Mouse (Mus musculus): ENCODE results near the gene Egflam.

Egflam gene

DNA sequence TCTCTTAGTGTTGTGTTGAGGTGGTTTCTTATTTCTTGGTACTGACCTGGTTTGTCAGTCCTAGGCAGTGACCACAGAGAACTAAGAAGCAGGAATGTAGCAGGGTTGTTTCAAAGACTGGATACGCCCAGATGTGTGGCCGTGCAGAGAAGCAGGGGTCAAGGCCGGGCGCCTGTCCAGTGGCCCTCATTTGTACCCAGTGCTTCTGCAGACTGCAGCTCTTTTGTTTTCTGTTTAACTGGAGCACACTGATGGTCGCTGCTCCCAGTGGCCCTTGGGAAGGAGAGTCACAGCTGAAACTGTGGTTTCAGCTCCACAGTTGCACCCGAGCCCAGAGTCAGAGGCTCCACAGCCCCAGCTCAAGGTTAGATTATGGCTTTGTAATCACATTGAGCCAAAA, 217.6 kb downstream of the Egflam start:
- peak in 1 of 2 experiments; percentile 22 for DNase-seq (ENCODE audit: low spot score in 2 of 2)

DNA sequence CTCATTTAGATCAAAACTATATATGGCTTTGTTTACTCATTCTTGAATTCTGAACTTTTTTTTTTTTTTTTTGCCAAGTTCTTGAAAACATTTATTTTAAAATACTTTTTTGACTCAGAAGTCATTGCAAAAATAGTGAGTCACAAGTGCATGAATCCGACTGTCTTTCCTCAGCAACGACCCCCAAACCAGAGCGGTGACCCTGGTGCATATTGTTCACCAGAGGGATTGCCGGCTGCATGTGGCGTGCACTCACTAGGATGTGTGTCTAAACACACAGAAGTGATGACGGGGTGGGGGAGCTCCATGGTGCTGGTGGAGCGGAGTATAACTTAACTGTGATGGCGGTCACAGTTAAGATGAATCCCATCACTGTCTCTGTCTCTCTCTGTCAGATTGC, 224.4 kb downstream of the Egflam start:
- DNase-seq (ENCODE audit: low spot score in 2 of 2) = no peak

DNA sequence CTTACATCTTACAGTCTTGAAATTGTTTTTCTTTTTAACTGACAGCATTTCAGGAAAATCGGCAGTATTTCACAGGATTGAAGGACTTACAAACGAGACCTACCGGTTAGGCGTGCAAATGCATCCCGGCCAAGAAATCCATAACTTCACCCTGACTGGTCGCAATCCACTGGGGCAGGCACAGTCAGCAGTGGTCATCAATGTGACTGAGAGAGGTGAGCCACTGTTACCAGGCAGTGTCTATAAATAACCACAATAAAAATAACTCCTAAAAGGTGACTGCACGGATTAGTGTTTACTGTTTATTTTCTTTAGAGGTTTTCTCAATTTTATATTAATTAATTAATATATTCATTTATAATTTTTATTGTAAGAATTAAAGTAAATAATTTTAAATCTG, 224.8 kb downstream of the Egflam start:
- DNase-seq (ENCODE audit: low spot score in 2 of 2) = no peak

DNA sequence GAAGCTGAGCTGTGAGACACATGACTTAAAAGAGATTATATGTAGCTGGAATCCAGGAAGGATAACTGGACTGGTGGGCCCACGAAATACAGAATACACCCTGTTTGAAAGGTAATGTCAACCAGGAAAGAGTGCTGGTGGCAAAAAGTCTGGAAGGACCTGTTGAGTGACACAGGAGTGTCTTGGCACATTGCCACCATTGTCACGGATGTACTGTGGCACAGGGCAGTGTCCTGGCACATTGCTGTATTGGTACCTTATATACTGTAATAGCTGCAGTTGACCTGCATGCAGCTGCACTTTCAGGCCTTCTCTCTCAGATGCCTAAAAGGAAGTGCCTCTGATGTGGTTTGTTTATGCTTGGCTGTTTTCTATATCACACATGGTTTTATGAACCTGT, 225.3 kb downstream of the Egflam start:
- DNase-seq (ENCODE audit: low spot score in 2 of 2) = no peak

DNA sequence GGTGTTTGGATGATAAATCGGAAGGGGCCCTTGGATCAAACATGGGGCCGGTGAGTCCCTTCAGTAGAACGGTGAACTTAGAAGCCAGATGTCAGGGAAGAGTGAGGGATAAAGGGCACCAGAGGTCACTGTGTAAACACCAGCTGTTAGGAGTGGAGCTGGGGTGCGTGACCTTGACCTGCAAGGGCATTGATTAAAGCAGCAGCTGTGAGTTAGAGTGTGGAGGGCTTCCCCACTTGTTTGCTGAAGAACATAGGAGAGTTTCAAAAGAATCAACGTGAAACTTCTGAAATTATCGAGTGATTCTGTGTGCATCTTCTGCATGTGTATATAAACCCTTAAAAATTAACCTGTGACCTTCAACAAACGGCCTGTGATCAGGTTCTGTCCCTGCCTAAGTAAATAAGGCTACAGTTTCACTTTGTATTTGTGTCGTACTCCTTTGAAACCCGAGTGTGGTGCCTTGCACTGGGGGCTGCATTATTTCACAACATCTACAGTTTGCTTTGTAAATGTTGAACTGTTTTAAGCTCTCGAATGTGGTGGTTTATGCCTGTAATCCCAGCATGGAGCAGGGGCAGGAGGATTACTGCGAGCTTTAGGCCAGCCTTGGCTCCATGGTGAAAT, 230.2 kb downstream of the Egflam start:
- DNase-seq (ENCODE audit: low spot score in 2 of 2) = no peak

DNA sequence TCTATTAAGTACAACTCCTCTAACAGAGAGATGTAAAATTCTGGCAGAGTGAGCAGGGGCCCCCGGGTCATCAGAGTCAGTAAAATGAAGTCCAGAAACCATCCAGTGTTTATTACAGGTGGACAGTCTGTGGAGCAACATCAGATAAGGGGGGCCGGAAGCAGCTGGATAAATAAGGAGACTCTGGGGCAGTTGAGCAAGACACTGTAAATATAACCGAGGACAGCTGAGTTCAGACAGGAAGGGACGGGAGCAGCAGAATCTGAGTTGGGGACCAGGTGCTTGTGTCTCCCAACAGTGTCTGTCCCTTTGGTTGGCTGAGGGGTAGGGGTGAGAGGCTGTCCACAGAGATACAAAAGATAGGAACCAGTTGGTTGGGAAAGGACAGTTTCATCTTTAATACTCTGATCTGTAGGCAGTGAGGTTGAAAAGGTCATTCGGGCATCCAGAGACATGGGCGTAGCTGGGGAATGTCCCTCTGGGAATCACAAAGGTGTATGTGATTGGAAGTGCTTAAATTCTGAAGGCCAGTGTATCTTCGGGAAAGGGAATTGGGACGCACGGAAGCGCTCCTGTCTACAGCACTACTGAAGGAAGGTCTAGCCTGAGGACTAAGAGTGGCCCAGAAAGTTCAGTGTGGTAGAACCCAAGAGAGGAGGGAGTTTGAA, 230.8 kb downstream of the Egflam start:
- no peak for DNase-seq (ENCODE audit: low spot score in 2 of 2)

DNA sequence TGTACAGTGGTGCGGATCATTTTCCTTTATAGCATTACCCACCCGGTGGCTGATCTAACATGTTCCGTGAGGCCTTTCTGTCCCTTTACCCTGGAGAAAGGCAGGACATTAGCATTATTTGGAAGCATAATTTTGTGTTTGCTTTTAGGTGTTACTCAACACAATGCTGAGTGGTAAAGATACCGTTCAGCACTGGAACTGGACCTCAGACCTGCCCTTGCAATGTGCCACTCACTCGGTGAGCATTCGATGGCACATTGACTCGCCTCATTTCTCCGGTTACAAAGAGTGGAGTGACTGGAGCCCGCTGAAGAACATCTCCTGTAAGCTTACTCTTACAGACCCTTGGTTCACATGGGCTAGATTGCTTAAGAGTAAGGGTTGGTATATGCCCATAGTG, 231.5 kb downstream of the Egflam start:
- DNase-seq (ENCODE audit: low spot score in 2 of 2) = no peak

DNA sequence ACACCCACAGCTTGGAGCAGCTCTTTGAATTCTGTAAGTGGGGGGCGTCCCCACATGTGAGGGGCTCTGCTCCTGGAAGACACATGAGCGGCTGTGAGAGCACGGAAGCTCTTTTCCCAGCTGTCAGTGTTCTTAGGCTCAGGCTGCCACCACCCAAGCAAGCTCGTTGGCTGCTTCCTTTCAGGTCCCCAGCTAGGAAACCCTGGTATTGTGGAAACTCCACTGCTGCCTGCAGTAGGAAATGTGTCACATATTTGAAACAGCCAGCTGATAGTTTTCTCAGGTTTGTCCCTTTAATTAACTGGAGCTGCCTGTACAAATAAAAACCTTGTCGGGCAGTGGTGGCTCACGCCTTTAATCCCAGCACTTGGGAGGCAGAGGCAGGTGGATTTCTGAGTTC, 234.3 kb downstream of the Egflam start:
- no peak for DNase-seq (ENCODE audit: low spot score in 2 of 2)

DNA sequence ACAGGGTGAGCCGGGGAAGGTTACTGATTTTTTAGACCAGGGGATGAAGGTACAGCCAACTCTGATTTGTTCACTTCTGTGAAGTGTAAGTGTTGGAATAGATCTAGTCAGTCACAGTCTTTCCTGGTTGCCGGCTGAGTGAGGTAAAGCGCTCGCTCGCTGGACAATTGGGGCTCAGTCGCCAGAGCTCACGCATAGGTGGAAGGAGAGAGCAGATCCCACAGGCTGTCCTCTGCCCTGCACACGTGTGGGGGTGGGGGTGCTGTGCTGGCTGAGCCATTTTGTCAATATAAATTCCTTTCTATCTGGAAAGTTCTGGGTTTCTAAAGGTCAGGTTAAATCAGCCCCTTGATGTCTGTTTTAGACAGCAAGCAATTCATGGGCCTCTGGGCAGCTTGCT, 237.9 kb downstream of the Egflam start:
- DNase-seq (ENCODE audit: low spot score in 2 of 2) = no peak

DNA sequence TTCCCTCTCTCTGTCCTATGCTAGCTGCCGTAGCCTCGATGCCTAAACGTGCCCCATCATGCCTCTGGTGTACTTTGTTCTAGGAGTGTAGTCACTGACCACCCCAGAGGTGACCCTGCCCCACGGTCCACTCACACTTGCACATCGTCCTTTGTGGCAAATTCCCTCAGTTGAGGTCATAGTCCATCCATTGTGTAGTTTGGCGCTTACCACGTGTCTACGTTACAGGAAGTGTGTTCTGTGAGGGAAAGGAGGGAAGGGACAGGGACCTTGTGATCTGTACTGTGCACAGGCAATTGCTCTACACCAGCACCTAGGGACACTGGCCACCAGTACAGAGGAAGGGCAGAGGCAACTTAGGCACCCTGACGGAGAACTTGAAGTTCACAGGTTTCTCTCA, 238.3 kb downstream of the Egflam start:
- no peak for DNase-seq (ENCODE audit: low spot score in 2 of 2)

DNA sequence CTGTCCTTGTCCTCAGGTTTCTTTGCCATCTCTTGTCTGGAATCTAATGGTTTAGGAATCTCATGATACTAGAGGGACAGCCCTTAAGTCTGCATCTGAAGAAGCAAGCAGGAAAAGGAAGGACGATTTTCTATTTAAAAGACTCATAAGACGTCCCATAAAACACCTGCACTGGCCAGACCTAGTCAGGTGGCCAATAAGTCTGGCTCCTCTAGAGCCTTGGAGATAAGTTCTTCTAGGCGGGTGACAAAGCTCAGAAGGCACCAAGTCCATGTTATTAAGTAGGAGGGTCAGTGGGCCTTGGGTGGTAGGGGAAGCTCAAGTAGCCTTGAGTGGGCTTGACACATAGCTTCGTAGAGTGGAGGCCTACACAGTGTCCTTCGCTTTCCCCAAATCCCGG, 240.5 kb downstream of the Egflam start:
- DNase-seq (ENCODE audit: low spot score in 2 of 2) = no peak
